13 mouse cellular contexts compared by ENCODE assay signal in the genomic region with DNA sequence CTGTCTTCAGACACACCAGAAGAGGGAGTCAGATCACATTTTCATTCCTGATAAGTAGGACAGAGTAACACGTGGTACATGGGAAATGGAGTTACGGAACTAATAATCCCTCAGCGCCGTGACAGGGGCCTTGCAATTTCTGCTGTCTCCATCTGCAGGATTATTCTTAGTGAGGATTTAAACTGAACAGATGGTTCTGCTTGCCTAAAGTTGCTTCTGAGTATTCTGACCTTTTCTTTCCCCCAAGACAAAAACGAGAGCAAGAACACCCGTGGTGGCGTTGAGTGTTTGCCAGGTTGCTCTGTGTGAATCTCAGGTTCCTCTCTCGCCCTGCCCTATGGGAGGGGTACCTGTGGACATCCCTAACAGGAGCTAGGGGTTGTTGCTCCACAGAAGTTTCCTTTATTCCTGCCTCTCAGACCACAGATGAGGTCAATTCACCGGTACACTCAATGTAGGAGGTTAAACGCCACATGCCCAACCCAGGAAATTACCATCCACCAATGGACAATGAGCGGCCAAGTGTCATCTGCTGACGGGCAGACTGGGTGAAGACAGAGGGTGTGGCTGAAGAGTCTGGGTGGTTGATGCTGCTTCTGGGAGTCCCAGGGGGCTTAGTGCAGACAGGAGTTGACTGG. TPM values are rescaled to one million over a fixed set of nuclear protein-coding genes. Genes with fewer than 3 reads are reported as not detected.
DNase-seq lines count a peak whose midpoint lies in the region; ATAC-seq and TF ChIP-seq lines count a peak whose summit lies in the region.
"Had no signal": no experiment of that assay in that cellular context is flagged by ENCODE, and none has a peak within 500 bp of the region (broad histone marks: within the 10 kb centered on the region; RNA-seq: fewer than 3 reads in every experiment).

No protein-coding gene starts in this region.

- no peaks in the 10 kb centered on the region for H3K36me3 ChIP-seq in spleen, adult 2 months (ENCODE audit: control insufficient read depth, insufficient read depth, low read length)
- H3K36me3 ChIP-seq: midbrain, embryonic 12.5 days had no signal

- no peaks in the 10 kb centered on the region for H3K27me3 ChIP-seq in spleen, adult 2 months (ENCODE audit: control insufficient read depth, insufficient read depth, low read length)
- H3K27me3 ChIP-seq: midbrain, embryonic 12.5 days had no signal

- peak; percentile 58 to 67 for DNase-seq in spleen, adult 2 months (ENCODE audit: low read depth in 1 of 2, low spot score in 2 of 2)
- DNase-seq in spleen, postnatal 4 days (ENCODE audit: low spot score in 2 of 2), result no peak
- DNase-seq in cerebellum, adult 18-20 months, result peak; percentile 53 to 61
- DNase-seq in urinary bladder, postnatal 25 days (ENCODE audit: low spot score), result no peak
- DNase-seq in left cerebral cortex, adult 8-10 months (ENCODE audit: low spot score in 2 of 2), result no peak
- DNase-seq in liver, result no peak
- DNase-seq: adrenal gland, adult 2 months; heart, adult 18-20 months; kidney, postnatal 25 days; lung, adult 18-20 months had no signal

- H3K27ac ChIP-seq in spleen, adult 2 months (ENCODE audit: insufficient read depth, low read length), result peak overlapping the region; percentile 50
- H3K27ac ChIP-seq: midbrain, embryonic 12.5 days; stomach, postnatal 0 days had no signal

- ATAC-seq in megakaryocyte, adult 5-6 weeks (ENCODE audit: poor library complexity, severe bottlenecking), result peak; percentile 96

- no peak for TF ChIP-seq CTCF in spleen, adult 2 months (IDR thresholded peaks at IDR 0.05; ENCODE audit: extremely low read depth, insufficient read depth, insufficient read length, insufficient replicate concordance)

- no peaks in the 10 kb centered on the region for H3K4me1 ChIP-seq in spleen, adult 2 months (ENCODE audit: control insufficient read depth, insufficient read depth, insufficient read length)
- H3K4me1 ChIP-seq: midbrain, embryonic 12.5 days had no signal

- peak overlapping the region; percentile 43; the same call in 1 of the 2 replicates for H3K4me3 ChIP-seq in spleen, adult 2 months (ENCODE audit: extremely low read depth, insufficient read depth, insufficient read length)
- H3K4me3 ChIP-seq: midbrain, embryonic 12.5 days had no signal

- no peak for TF ChIP-seq POLR2A in spleen, adult 2 months (IDR thresholded peaks at IDR 0.05; ENCODE audit: low read depth, low read length)

- 47% methylated on average over 12 of the region's 12 CpGs for WGBS in spleen, adult 2 months

RNA-seq across cellular contexts. Expression of a gene that starts 21.7 kb away (rescaled TPM):
- 6.3 and 8.7 TPM in 2 replicates for polyA plus RNA-seq in spleen, adult 2 months (2012; rRNA removed)
- 54.1 and 63.5 TPM in 2 replicates for total RNA-seq in megakaryocyte, adult 5-6 weeks (2015)
- 43.7 and 56.3 TPM in 2 replicates for total RNA-seq in megakaryocyte, adult 5-6 weeks (2017)
- total RNA-seq in left cerebral cortex, adult 8-10 months (2022), result 100 to 1,000 TPM; 221 to 283 (median 254) TPM

RNA-seq across cellular contexts. Expression of a gene that starts 23.3 kb away (rescaled TPM):
- polyA plus RNA-seq in spleen, adult 2 months (2012; rRNA removed), result 187 and 218 TPM in 2 replicates
- total RNA-seq in megakaryocyte, adult 5-6 weeks (2015), result 161 and 175 TPM in 2 replicates
- total RNA-seq in megakaryocyte, adult 5-6 weeks (2017), result 182 and 197 TPM in 2 replicates
- 1 to 10 TPM in 1 of 4 experiments, under 1 TPM in 3; 0.44 to 1.3 (median 0.67) TPM for total RNA-seq in left cerebral cortex, adult 8-10 months (2022)

RNA-seq across cellular contexts. Expression of a gene that starts 49.3 kb away (rescaled TPM):
- polyA plus RNA-seq in spleen, adult 2 months (2012; rRNA removed), result 233 and 234 TPM in 2 replicates
- total RNA-seq in megakaryocyte, adult 5-6 weeks (2015), result 32.2 and 32.4 TPM in 2 replicates
- 63.5 and 63.9 TPM in 2 replicates for total RNA-seq in megakaryocyte, adult 5-6 weeks (2017)
- total RNA-seq in left cerebral cortex, adult 8-10 months (2022), result 10 to 100 TPM; 60.8 to 79.1 (median 71.2) TPM

RNA-seq across cellular contexts. Expression of a gene that starts 53.2 kb away (rescaled TPM):
- 29.8 and 36.5 TPM in 2 replicates for polyA plus RNA-seq in spleen, adult 2 months (2012; rRNA removed)
- total RNA-seq in megakaryocyte, adult 5-6 weeks (2015), result 235 and 240 TPM in 2 replicates
- total RNA-seq in megakaryocyte, adult 5-6 weeks (2017), result 173 and 184 TPM in 2 replicates
- 10 to 100 TPM; 37.9 to 41.3 (median 39.0) TPM for total RNA-seq in left cerebral cortex, adult 8-10 months (2022)

Comparison
In these comparisons a context has a peak if more than half of its experiments do, and no peak if none do; other contexts are left out.
1. DNase-seq: peak in spleen, adult 2 months (2 of 2) and cerebellum, adult 18-20 months (2 of 2); none in spleen, postnatal 4 days (0 of 2), urinary bladder, postnatal 25 days (single experiment), left cerebral cortex, adult 8-10 months (0 of 2) and liver (single experiment).
2. RNA of a gene that starts 23.3 kb away (total RNA-seq): 161 to 197 TPM in megakaryocyte, adult 5-6 weeks; 0.44 to 1.3 TPM in left cerebral cortex, adult 8-10 months; every median in the first group is over 10 times any median in the second.